Comparison of ENCODE assay signal across 9 mouse cellular contexts in genomic region chr4:131267760-131268159, GRCm38 (mm10).
DNase-seq lines count a peak whose midpoint lies in the region; ATAC-seq lines count a peak whose summit lies in the region.
"Had no signal": no experiment of that assay in that cellular context is flagged by ENCODE, and none has a peak within 500 bp of the region (broad histone marks: within the 10 kb centered on the region; RNA-seq: fewer than 3 reads in every experiment).

No protein-coding gene starts in this region.

- H3K27me3 ChIP-seq in heart, embryonic 10.5 days (ENCODE audit: insufficient read depth, poor library complexity, severe bottlenecking) = peaks cover 44% of the 10 kb centered on the region

- H3K4me1 ChIP-seq in heart, embryonic 10.5 days = peaks cover 11% of the 10 kb centered on the region

- DNase-seq in heart, adult 8-10 months (ENCODE audit: low spot score) = peak; percentile 26
- DNase-seq in heart, embryonic 10.5 days (ENCODE audit: low spot score) = no peak
- DNase-seq in urinary bladder, postnatal 14 days (ENCODE audit: low spot score) = peak; percentile 38
- no peak for DNase-seq in urinary bladder, postnatal 36 days (ENCODE audit: low spot score in 2 of 2)
- peak; percentile 82 to 85 for DNase-seq in kidney, postnatal 36 days

- H3K27ac ChIP-seq in heart, embryonic 10.5 days = no peak overlapping the region
- H3K27ac ChIP-seq: left cerebral cortex, adult 2 months had no signal

- no peaks in the 10 kb centered on the region for H3K36me3 ChIP-seq in heart, embryonic 10.5 days

- no peak for ATAC-seq in erythroblast, adult 5-6 weeks (replicated peaks; ENCODE audit: low FRiP score, poor library complexity, severe bottlenecking)
- ATAC-seq in activated CD4-positive, CD25-positive, alpha-beta regulatory T cell, adult 4 months = no peak
- no peak for ATAC-seq in monocyte, adult 5-6 weeks (replicated peaks; ENCODE audit: insufficient number of reproducible peaks, low FRiP score, low TSS enrichment, poor library complexity, severe bottlenecking)

- H3K9me3 ChIP-seq in heart, embryonic 10.5 days = no peaks in the 10 kb centered on the region

- no peak overlapping the region for H3K4me3 ChIP-seq in heart, embryonic 10.5 days
- H3K4me3 ChIP-seq: left cerebral cortex, adult 2 months had no signal

- WGBS in heart, embryonic 10.5 days = 62% methylated on average over 10 of the region's 10 CpGs

Comparison
In these comparisons a context has a peak if more than half of its experiments do, and no peak if none do; other contexts are left out.
1. DNase-seq: peak in heart, adult 8-10 months (single experiment), urinary bladder, postnatal 14 days (single experiment) and kidney, postnatal 36 days (2 of 2); none in heart, embryonic 10.5 days (single experiment) and urinary bladder, postnatal 36 days (0 of 2).